Mouse (Mus musculus) regulatory T cell (primary cell): Measurements from ENCODE around the gene Tat.

ENCODE experiments used
- in situ Hi-C: fragments of 300-600 bp; cut with MboI, MseI; formaldehyde crosslinking; loops from one replicate; pipeline ENCODE4 v1.15.1; 2025; ENCODE audit warnings: high pct_unique_total_duplicates

The Tat gene

GRCm38 (mm10) chr8:110039659-110040058 lies 49.4 kb downstream of the Tat start, which contains the start of gene Chst4:
Gene Chst4 (minus strand): TSS chr8:110039740.
- in situ Hi-C loops: no loop called here

GRCm38 (mm10) chr8:110040509-110040908 lies 50.3 kb downstream of the Tat start:
- in situ Hi-C loops: no loop called here
